Mouse (Mus musculus): ENCODE results near the gene Cklf.
"Not testable (repeated sequence)": the region's sequence is repeated elsewhere in the genome, so short reads cannot be mapped to it uniquely, and the experiment has no call there.

Cklf gene

GRCm38 (mm10) chr8:104251461-104251860 is 800 bp downstream of the Cklf start:
- in situ Hi-C loops (cut with MboI; ENCODE audit: unreplicated experiment in 2 of 2): loop anchor here in 1 of 2 experiments (10.0 to 25.0 kb wide), 2 partner anchors 107 to 161 kb away; no protein-coding TSS in a partner anchor

GRCm38 (mm10) chr8:104253016-104253415 is 2.4 kb downstream of the Cklf start:
- in situ Hi-C loops (cut with MboI; ENCODE audit: unreplicated experiment in 2 of 2): loop anchor here in 1 of 2 experiments (10.0 to 25.0 kb wide), 2 partner anchors 108 to 159 kb away; no protein-coding TSS in a partner anchor

GRCm38 (mm10) chr8:104261802-104262201 is 11.1 kb downstream of the Cklf start:
- in situ Hi-C loops (cut with MboI; ENCODE audit: unreplicated experiment in 2 of 2): loop anchor here in 1 of 2 experiments (10.0 to 25.0 kb wide), 2 partner anchors 73 to 150 kb away; partner anchors contain the start of gene Cmtm3

GRCm38 (mm10) chr8:104264271-104264935 is 13.7 kb downstream of the Cklf start:
- in situ Hi-C loops (cut with MboI; ENCODE audit: unreplicated experiment in 2 of 2): loop anchor here in 1 of 2 experiments (10.0 to 25.0 kb wide), 2 partner anchors 70 to 148 kb away; partner anchors contain the start of gene Cmtm3

GRCm38 (mm10) chr8:104268368-104268767 is 17.7 kb downstream of the Cklf start:
- in situ Hi-C loops (cut with MboI; ENCODE audit: unreplicated experiment in 2 of 2): loop anchor here in 1 of 2 experiments (10.0 to 25.0 kb wide), 2 partner anchors 66 to 144 kb away; partner anchors contain the start of gene Cmtm3

- in situ Hi-C loops (cut with MboI; ENCODE audit: unreplicated experiment in 2 of 2): loop anchor here in 1 of 2 experiments (10.0 to 25.0 kb wide), 2 partner anchors 66 to 143 kb away; partner anchors contain the start of gene Cmtm3
Measured at GRCm38 (mm10) chr8:104268937-104269440, 18.3 kb downstream of the Cklf start.

- in situ Hi-C loops (cut with MboI; ENCODE audit: unreplicated experiment in 2 of 2): not testable (repeated sequence)
Measured at GRCm38 (mm10) chr8:104293081-104293480, 42.4 kb downstream of the Cklf start, which contains the start of gene Cmtm2a. Cmtm2a (minus strand) TSS chr8:104293181.

GRCm38 (mm10) chr8:104294396-104294795 is 43.7 kb downstream of the Cklf start:
- in situ Hi-C loops (cut with MboI; ENCODE audit: unreplicated experiment in 2 of 2): no loop called here

- in situ Hi-C loops (cut with MboI; ENCODE audit: unreplicated experiment in 2 of 2): not testable (repeated sequence)
Measured at GRCm38 (mm10) chr8:104301577-104301976, 50.9 kb downstream of the Cklf start.

- in situ Hi-C loops (cut with MboI; ENCODE audit: unreplicated experiment in 2 of 2): not testable (repeated sequence)
Measured at GRCm38 (mm10) chr8:104302536-104302935, 51.9 kb downstream of the Cklf start.

- in situ Hi-C loops (cut with MboI; ENCODE audit: unreplicated experiment in 2 of 2): no loop called here
Measured at GRCm38 (mm10) chr8:104304962-104305361, 54.3 kb downstream of the Cklf start.

GRCm38 (mm10) chr8:104308341-104308740 is 57.7 kb downstream of the Cklf start:
- in situ Hi-C loops (cut with MboI; ENCODE audit: unreplicated experiment in 2 of 2): not testable (repeated sequence)

GRCm38 (mm10) chr8:104309441-104310155 is 58.9 kb downstream of the Cklf start, which contains the start of the genes Gm45711 and Cmtm1:
Gm45711 (minus strand) TSS chr8:104310081.
Cmtm1 (minus strand) TSS chr8:104310145.
- in situ Hi-C loops (cut with MboI; ENCODE audit: unreplicated experiment in 2 of 2): not testable (repeated sequence)

- in situ Hi-C loops (cut with MboI; ENCODE audit: unreplicated experiment in 2 of 2): not testable (repeated sequence)
Measured at GRCm38 (mm10) chr8:104312023-104312422, 61.4 kb downstream of the Cklf start.

- in situ Hi-C loops (cut with MboI; ENCODE audit: unreplicated experiment in 2 of 2): no loop called here
Measured at GRCm38 (mm10) chr8:104313311-104313710, 62.6 kb downstream of the Cklf start.

Measured in v-Abl transformed pro-B cells (cell line).